ENCODE assay signal across 9 mouse cellular contexts in genomic region chr9:54552409-54552808, GRCm38 (mm10). TPM values are rescaled to one million over a fixed set of nuclear protein-coding genes. Genes with fewer than 3 reads are reported as not detected.
DNase-seq lines count a peak whose midpoint lies in the region; ATAC-seq lines count a peak whose summit lies in the region.
"Had no signal": no experiment of that assay in that cellular context is flagged by ENCODE, and none has a peak within 500 bp of the region (broad histone marks: within the 10 kb centered on the region; RNA-seq: fewer than 3 reads in every experiment).

No protein-coding gene starts in this region.

- H3K4me3 ChIP-seq in neural tube, embryonic 15.5 days (replicated peaks): no peak overlapping the region
- H3K4me3 ChIP-seq: heart, embryonic 15.5 days had no signal

- H3K4me2 ChIP-seq in neural tube, embryonic 15.5 days: no peak overlapping the region
- H3K4me2 ChIP-seq: heart, embryonic 15.5 days had no signal

- H3K9me3 ChIP-seq in neural tube, embryonic 15.5 days (replicated peaks): no peaks in the 10 kb centered on the region
- H3K9me3 ChIP-seq: heart, embryonic 15.5 days had no signal

- no peak overlapping the region for H3K27ac ChIP-seq in neural tube, embryonic 15.5 days (replicated peaks)
- H3K27ac ChIP-seq: heart, embryonic 15.5 days had no signal

- DNase-seq in frontal cortex, adult 2 months (ENCODE audit: extremely low spot score in 1 of 2, low spot score in 1 of 2): peak; percentile 44 to 48
- DNase-seq in frontal cortex, postnatal 14 days (ENCODE audit: low spot score in 2 of 2): no peak
- DNase-seq in CD4-positive helper T cell, adult 2 months (ENCODE audit: low read depth, low spot score): peak; percentile 21
- peak; percentile 62 to 81 for DNase-seq in cerebellum, adult 18-20 months
- DNase-seq in kidney, adult 11 months: peak; percentile 6
- peak; percentile 35 for DNase-seq in lung, postnatal 10 days

- H3K27me3 ChIP-seq in neural tube, embryonic 15.5 days (replicated peaks): no peaks in the 10 kb centered on the region
- H3K27me3 ChIP-seq: heart, embryonic 15.5 days had no signal

- no peak for ATAC-seq in neural tube, embryonic 15.5 days (ENCODE audit: low FRiP score)
- ATAC-seq in granulocyte monocyte progenitor cell, adult 5-6 weeks (replicated peaks; ENCODE audit: poor library complexity, severe bottlenecking): no peak

- no peak overlapping the region for H3K9ac ChIP-seq in neural tube, embryonic 15.5 days (replicated peaks)
- H3K9ac ChIP-seq: heart, embryonic 15.5 days had no signal

- WGBS in neural tube, embryonic 15.5 days: 27% methylated on average over 5 of the region's 5 CpGs

- H3K36me3 ChIP-seq in neural tube, embryonic 15.5 days: no peaks in the 10 kb centered on the region; the same call in 1 of the 2 replicates
- H3K36me3 ChIP-seq: heart, embryonic 15.5 days had no signal

- no peaks in the 10 kb centered on the region for H3K4me1 ChIP-seq in neural tube, embryonic 15.5 days
- H3K4me1 ChIP-seq: heart, embryonic 15.5 days had no signal

RNA-seq across cellular contexts. Expression of gene Cib2, which starts 7.6 kb away (rescaled TPM):
- polyA plus RNA-seq in frontal cortex, adult 2 months (2012; rRNA removed): 29.3 and 34.6 TPM in 2 replicates
- 63.6 and 76.2 TPM in 2 replicates for polyA plus RNA-seq in neural tube, embryonic 15.5 days (2015; fragmentation: Nextera tagmentation; extraction: Ambion mirVana)
- total RNA-seq in granulocyte monocyte progenitor cell, adult 5-6 weeks (2014; fragmentation: Nextera tagmentation): 1.1 and 1.6 TPM in 2 replicates
- total RNA-seq in granulocyte monocyte progenitor cell, adult 5-6 weeks (2017): 0.39 and 0.57 TPM in 2 replicates

RNA-seq across cellular contexts. Expression of gene Sh2d7, which starts 13.6 kb away (rescaled TPM):
- polyA plus RNA-seq in frontal cortex, adult 2 months (2012; rRNA removed): 0.06 TPM in 1 of 2 replicates, not detected in the other
- 0.13 TPM in 1 of 2 replicates, not detected in the other for polyA plus RNA-seq in neural tube, embryonic 15.5 days (2015; fragmentation: Nextera tagmentation; extraction: Ambion mirVana)
- not detected in 2 replicates for total RNA-seq in granulocyte monocyte progenitor cell, adult 5-6 weeks (2014; fragmentation: Nextera tagmentation)
- not detected in 2 replicates for total RNA-seq in granulocyte monocyte progenitor cell, adult 5-6 weeks (2017)
- polyA plus RNA-seq: heart, embryonic 15.5 days had no signal

RNA-seq across cellular contexts. Expression of gene Idh3a, which starts 33.7 kb away (rescaled TPM):
- polyA plus RNA-seq in frontal cortex, adult 2 months (2012; rRNA removed): 177 and 196 TPM in 2 replicates
- 167 and 173 TPM in 2 replicates for polyA plus RNA-seq in neural tube, embryonic 15.5 days (2015; fragmentation: Nextera tagmentation; extraction: Ambion mirVana)
- total RNA-seq in granulocyte monocyte progenitor cell, adult 5-6 weeks (2014; fragmentation: Nextera tagmentation): 100 and 111 TPM in 2 replicates
- 83.9 and 89.1 TPM in 2 replicates for total RNA-seq in granulocyte monocyte progenitor cell, adult 5-6 weeks (2017)

RNA-seq across cellular contexts. Expression of gene Dmxl2, which starts 51.0 kb away (rescaled TPM):
- 87.6 and 92.6 TPM in 2 replicates for polyA plus RNA-seq in frontal cortex, adult 2 months (2012; rRNA removed)
- polyA plus RNA-seq in neural tube, embryonic 15.5 days (2015; fragmentation: Nextera tagmentation; extraction: Ambion mirVana): 55.3 and 60.5 TPM in 2 replicates
- total RNA-seq in granulocyte monocyte progenitor cell, adult 5-6 weeks (2014; fragmentation: Nextera tagmentation): 5.8 and 14.4 TPM in 2 replicates
- 8.7 and 9.2 TPM in 2 replicates for total RNA-seq in granulocyte monocyte progenitor cell, adult 5-6 weeks (2017)

Comparison
In these comparisons a context has a peak if more than half of its experiments do, and no peak if none do; other contexts are left out.
1. DNase-seq: peak in frontal cortex, adult 2 months (2 of 2), CD4-positive helper T cell, adult 2 months (single experiment), cerebellum, adult 18-20 months (2 of 2), kidney, adult 11 months (single experiment) and lung, postnatal 10 days (single experiment); none in frontal cortex, postnatal 14 days (0 of 2).